Mouse (Mus musculus): ENCODE measurements around the gene Rab6b. TPM values are rescaled to one million over a fixed set of nuclear protein-coding genes. Genes with fewer than 3 reads are reported as not detected.

Rab6b gene
- total RNA-seq, 2 experiments from 2014 or later, result 0.38 to 1.8 TPM

GRCm38 (mm10) chr9:103232232-103233005 is 120.8 kb downstream of the Rab6b start:
- no peak for ATAC-seq (replicated peaks; ENCODE audit: low FRiP score, low TSS enrichment, poor library complexity, severe bottlenecking)

GRCm38 (mm10) chr9:103233006-103233395 is 121.4 kb downstream of the Rab6b start:
- no peak for ATAC-seq (replicated peaks; ENCODE audit: low FRiP score, low TSS enrichment, poor library complexity, severe bottlenecking)

GRCm38 (mm10) chr9:103234059-103234458 is 122.5 kb downstream of the Rab6b start:
- no peak for ATAC-seq (replicated peaks; ENCODE audit: low FRiP score, low TSS enrichment, poor library complexity, severe bottlenecking)

- no peak for ATAC-seq (replicated peaks; ENCODE audit: low FRiP score, low TSS enrichment, poor library complexity, severe bottlenecking)
Measured at GRCm38 (mm10) chr9:103234565-103235165, 123.1 kb downstream of the Rab6b start.

Other genes starting within 250 kb of the Rab6b start
- not detected in 2 replicates for gene Slco2a1, start 123.1 kb upstream of the Rab6b start, total RNA-seq (2014; fragmentation: Nextera tagmentation)
- gene Slco2a1, start 123.1 kb upstream of the Rab6b start, total RNA-seq (2017), result not detected in 2 replicates
- 22.4 and 25.2 TPM in 2 replicates for gene Srprb, start 90.3 kb downstream of the Rab6b start, total RNA-seq (2014; fragmentation: Nextera tagmentation)
- 16.1 and 20.9 TPM in 2 replicates for gene Srprb, start 90.3 kb downstream of the Rab6b start, total RNA-seq (2017)
- not detected in 2 replicates for gene Gm20425, start 118.5 kb downstream of the Rab6b start, total RNA-seq (2014; fragmentation: Nextera tagmentation)
- not detected in 2 replicates for gene Gm20425, start 118.5 kb downstream of the Rab6b start, total RNA-seq (2017)
- gene Trf, start 118.7 kb downstream of the Rab6b start, total RNA-seq (2014; fragmentation: Nextera tagmentation), result 3.1 TPM in 1 of 2 replicates, not detected in the other
- 4.0 and 4.1 TPM in 2 replicates for gene Trf, start 118.7 kb downstream of the Rab6b start, total RNA-seq (2017)
- 7.2 and 14.6 TPM in 2 replicates for gene 1300017J02Rik, start 193.3 kb downstream of the Rab6b start, total RNA-seq (2014; fragmentation: Nextera tagmentation)
- gene 1300017J02Rik, start 193.3 kb downstream of the Rab6b start, total RNA-seq (2017), result 4.2 and 14.7 TPM in 2 replicates
- gene Topbp1, start 193.4 kb downstream of the Rab6b start, total RNA-seq (2014; fragmentation: Nextera tagmentation), result 141 and 224 TPM in 2 replicates
- gene Topbp1, start 193.4 kb downstream of the Rab6b start, total RNA-seq (2017), result 229 and 238 TPM in 2 replicates